Mouse (Mus musculus): ENCODE results near the gene Veph1. TPM values are rescaled to one million over a fixed set of nuclear protein-coding genes. Genes with fewer than 3 reads are reported as not detected.

Gene Veph1
- total and polyA plus RNA-seq, 2 experiments from 2014 or later = 3.6 to 5.8 TPM

DNA sequence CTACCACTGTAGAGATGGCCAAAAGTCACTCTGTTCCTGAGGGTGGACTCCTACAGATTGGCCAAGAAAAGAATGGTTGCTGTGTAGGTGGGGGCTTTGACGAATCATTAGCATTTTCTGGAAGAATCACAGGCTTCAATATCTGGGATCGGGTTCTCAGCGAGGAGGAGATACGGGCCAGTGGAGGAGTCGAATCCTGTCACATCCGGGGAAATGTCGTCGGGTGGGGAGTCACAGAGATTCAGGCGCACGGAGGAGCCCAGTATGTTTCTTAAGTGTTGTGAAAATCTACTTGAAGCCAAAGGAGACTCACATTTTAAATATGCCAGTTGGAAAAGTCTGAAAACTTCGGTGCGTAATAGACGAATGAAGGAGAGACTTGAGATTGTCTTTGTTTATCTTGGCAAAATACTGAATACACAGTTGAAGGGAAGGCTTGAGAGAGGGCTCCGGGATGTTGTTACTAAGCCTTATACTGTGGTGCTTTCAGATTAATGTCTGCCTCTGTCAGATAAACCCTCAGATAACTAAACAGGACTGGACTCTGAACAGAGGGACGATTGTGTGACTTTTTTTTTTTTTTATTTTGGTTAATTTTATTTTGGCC lies 71.6 kb downstream of the Veph1 start:
- Histone ChIP-seq H3K36me3 (ENCODE audit: insufficient read depth) (no peaks in the 10 kb centered on the region), H3K4me1 (ENCODE audit: insufficient read depth) (no peaks in the 10 kb centered on the region), H3K4me3 (ENCODE audit: low read depth, low read length) (no peak overlapping the region), H3K27me3 (ENCODE audit: insufficient read depth, low read length) (no peaks in the 10 kb centered on the region), H3K9ac (no peak overlapping the region), H3K9me3 (ENCODE audit: low read length) (no peaks in the 10 kb centered on the region), H3K27ac (ENCODE audit: low read depth, low read length) (no peak overlapping the region), H3K4me2 (ENCODE audit: low read depth) (no peak overlapping the region)
- DNase-seq (no peak), ATAC-seq (no peak)
- WGBS = 77% methylated on average over 15 of the region's 15 CpGs
- TF ChIP-seq CTCF (IDR thresholded peaks at IDR 0.05; ENCODE audit: low read depth) = no peak

DNA sequence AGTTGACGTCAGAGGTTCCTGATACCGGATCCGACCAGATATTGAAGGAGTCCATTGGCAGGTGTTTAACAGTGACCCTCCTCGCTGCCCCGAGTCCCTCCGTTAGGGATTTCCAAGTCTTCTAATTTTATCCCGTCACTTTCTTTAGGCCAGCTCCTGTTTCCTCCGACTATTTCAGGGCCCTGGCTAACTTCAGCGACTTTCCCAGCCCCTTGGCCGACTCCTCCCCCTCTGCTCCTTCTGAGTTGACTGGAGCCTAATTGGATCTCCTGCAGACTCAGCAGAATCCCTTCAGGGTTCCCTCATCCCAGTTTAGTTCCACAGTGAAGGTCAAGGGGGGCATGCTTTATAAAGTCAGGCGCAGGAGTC lies 75.4 kb downstream of the Veph1 start:
- H3K36me3 ChIP-seq (ENCODE audit: insufficient read depth) = no peaks in the 10 kb centered on the region
- TF ChIP-seq CTCF (IDR thresholded peaks at IDR 0.05; ENCODE audit: low read depth) = no peak
- no peaks in the 10 kb centered on the region for H3K27me3 ChIP-seq (ENCODE audit: insufficient read depth, low read length)
- peak overlapping the region; percentile 65 for H3K9ac ChIP-seq
- no peaks in the 10 kb centered on the region for H3K4me1 ChIP-seq (ENCODE audit: insufficient read depth)
- peak overlapping the region; percentile 58 for H3K4me3 ChIP-seq (ENCODE audit: low read depth, low read length)
- DNase-seq (peak; percentile 32), ATAC-seq (peak; percentile 38)
- no peaks in the 10 kb centered on the region for H3K9me3 ChIP-seq (ENCODE audit: low read length)
- no peak overlapping the region for H3K27ac ChIP-seq (ENCODE audit: low read depth, low read length)
- WGBS = 3% methylated on average over 11 of the region's 11 CpGs
- H3K4me2 ChIP-seq (ENCODE audit: low read depth) = peak overlapping the region; percentile 95

DNA sequence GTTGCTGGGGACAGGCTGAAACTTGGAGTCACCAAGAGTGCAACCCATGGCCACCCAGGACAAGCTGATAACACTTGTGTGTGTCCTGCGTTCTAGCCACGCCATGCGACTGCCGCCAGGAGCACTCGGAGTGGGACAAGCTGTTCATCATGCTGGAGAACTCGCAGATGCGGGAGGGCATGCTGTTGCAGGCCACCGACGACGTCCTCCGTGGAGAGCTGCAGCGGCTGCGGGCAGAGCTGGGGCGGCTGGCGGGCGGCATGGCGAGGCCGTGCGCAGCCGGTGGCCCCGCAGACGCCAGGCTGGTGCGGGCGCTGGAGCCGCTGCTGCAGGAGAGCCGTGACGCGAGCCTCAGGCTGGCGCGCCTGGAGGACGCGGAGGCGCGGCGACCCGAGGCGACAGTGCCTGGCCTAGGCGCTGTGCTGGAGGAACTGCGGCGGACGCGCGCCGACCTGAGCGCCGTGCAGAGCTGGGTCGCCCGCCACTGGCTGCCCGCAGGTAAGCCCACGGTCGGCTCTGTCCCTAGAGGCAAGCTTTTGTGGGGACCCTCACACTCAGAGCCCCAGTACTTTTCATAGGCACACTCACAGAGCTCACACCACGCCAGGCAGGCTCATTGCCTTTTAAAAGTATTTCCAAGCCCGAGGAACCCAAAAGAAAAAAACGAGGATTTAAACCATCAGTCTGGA lies 75.9 kb downstream of the Veph1 start:
- under 1% methylated on average over 54 of the region's 54 CpGs for WGBS
- no peaks in the 10 kb centered on the region for H3K36me3 ChIP-seq (ENCODE audit: insufficient read depth)
- DNase-seq (peak; percentile 59), ATAC-seq (peak; percentile 93)
- peak; percentile 6; the same call in 1 of the 2 replicates for TF ChIP-seq CTCF (IDR thresholded peaks at IDR 0.05; ENCODE audit: low read depth)
- no peaks in the 10 kb centered on the region for H3K9me3 ChIP-seq (ENCODE audit: low read length)
- no peaks in the 10 kb centered on the region for H3K27me3 ChIP-seq (ENCODE audit: insufficient read depth, low read length)
- H3K4me1 ChIP-seq (ENCODE audit: insufficient read depth) = no peaks in the 10 kb centered on the region
- H3K4me3 ChIP-seq (ENCODE audit: low read depth, low read length) = peak overlapping the region; percentile 58
- H3K9ac ChIP-seq = peak overlapping the region; percentile 65
- peak overlapping the region; percentile 95 for H3K4me2 ChIP-seq (ENCODE audit: low read depth)
- peak overlapping the region; percentile 57 for H3K27ac ChIP-seq (ENCODE audit: low read depth, low read length)

DNA sequence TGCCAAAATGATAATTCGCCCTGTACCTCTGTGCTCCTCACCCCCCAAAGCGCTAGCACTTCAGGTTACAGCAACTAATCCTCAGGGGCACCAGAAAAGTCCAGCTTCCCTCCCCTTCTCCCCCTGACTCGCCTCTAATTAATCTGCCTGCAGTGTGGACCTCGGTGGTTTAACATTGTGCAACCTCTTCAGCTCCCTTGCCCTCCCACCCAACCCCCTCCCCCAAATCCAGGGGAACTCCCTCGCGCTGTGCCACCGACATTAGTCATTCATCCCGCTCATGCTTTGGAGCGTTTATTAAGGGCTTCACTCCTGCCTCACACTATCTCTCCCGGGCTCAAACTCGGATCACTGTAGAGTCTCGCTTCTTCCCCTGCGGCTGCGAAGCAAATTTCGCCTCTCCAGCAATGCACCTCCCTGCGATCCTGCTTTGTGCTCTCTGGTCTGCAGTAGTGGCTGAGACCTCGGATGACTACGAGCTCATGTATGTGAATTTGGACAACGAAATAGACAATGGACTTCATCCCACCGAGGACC lies 76.9 kb downstream of the Veph1 start, which contains the start of gene Ptx3:
Ptx3 (plus strand) TSS at position 256 of the 537 bp plus-strand sequence.
- peak; percentile 46 for DNase-seq
- Histone ChIP-seq H3K36me3 (ENCODE audit: insufficient read depth) (no peaks in the 10 kb centered on the region), H3K4me1 (ENCODE audit: insufficient read depth) (no peaks in the 10 kb centered on the region), H3K27me3 (ENCODE audit: insufficient read depth, low read length) (no peaks in the 10 kb centered on the region), H3K9me3 (ENCODE audit: low read length) (no peaks in the 10 kb centered on the region), H3K4me2 (ENCODE audit: low read depth) (peak within 1 kb of the TSS; percentile 95), H3K9ac (peak within 1 kb of the TSS; percentile 65), H3K4me3 (ENCODE audit: low read depth, low read length) (peak within 1 kb of the TSS; percentile 58), H3K27ac (ENCODE audit: low read depth, low read length) (peak within 1 kb of the TSS; percentile 57)
- peak; percentile 23; the same call in 1 of the 2 replicates for ATAC-seq
- TF ChIP-seq CTCF (IDR thresholded peaks at IDR 0.05; ENCODE audit: low read depth) = no peak
- 3% methylated on average over 20 of the region's 20 CpGs for WGBS

DNA sequence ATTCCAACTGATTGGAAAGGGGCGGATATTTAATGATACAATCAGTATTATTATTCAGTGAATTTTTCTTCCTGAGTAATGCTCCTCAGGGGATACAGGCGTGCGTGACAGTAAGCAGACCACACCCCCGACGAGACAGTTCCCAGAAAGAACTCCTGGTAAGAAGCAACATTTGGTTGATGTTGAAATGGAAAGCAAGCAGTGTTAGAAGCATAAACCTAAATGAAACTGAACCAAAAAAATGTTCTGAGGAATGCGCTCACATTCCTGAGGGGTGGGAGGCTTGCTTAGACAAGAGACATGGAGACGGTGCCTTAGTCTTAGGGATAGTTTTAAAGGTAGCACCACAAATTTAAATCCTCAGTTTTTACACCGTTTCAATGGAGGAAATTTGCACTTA lies 80.9 kb downstream of the Veph1 start:
- Histone ChIP-seq H3K27ac (ENCODE audit: low read depth, low read length) (no peak overlapping the region), H3K9ac (no peak overlapping the region), H3K36me3 (ENCODE audit: insufficient read depth) (no peaks in the 10 kb centered on the region), H3K4me2 (ENCODE audit: low read depth) (no peak overlapping the region), H3K4me3 (ENCODE audit: low read depth, low read length) (no peak overlapping the region), H3K4me1 (ENCODE audit: insufficient read depth) (no peaks in the 10 kb centered on the region), H3K9me3 (ENCODE audit: low read length) (no peaks in the 10 kb centered on the region), H3K27me3 (ENCODE audit: insufficient read depth, low read length) (no peaks in the 10 kb centered on the region)
- no peak for DNase-seq
- no peak for TF ChIP-seq CTCF (IDR thresholded peaks at IDR 0.05; ENCODE audit: low read depth)
- ATAC-seq = no peak
- WGBS = 79% methylated on average over 8 of the region's 8 CpGs

DNA sequence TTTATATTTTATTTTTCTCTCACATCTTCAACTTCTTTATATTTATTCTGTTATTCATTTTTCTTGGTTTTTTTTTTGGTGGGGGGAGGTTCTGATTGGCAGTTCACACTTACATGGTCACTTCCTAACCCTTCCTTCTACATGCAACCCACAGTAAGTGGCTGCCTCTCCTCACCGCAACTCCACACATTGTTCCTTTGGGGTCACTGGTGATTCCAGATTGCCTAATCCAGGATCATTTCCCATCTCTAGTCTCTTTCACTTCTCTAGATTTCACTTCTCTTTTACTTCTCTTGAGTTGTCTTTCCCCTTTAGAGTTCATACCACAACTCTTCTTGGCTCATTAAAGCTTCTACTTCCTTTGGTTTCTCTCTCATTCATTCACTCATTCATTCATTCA lies 83.1 kb downstream of the Veph1 start:
- no peaks in the 10 kb centered on the region for H3K9me3 ChIP-seq (ENCODE audit: low read length)
- H3K4me3 ChIP-seq (ENCODE audit: low read depth, low read length) = no peak overlapping the region
- ATAC-seq (no peak), DNase-seq (no peak)
- no peak for TF ChIP-seq CTCF (IDR thresholded peaks at IDR 0.05; ENCODE audit: low read depth)
- H3K27me3 ChIP-seq (ENCODE audit: insufficient read depth, low read length) = no peaks in the 10 kb centered on the region
- H3K9ac ChIP-seq = no peak overlapping the region
- 100% methylated on average over 1 of the region's 1 CpGs for WGBS
- H3K4me2 ChIP-seq (ENCODE audit: low read depth) = no peak overlapping the region
- no peaks in the 10 kb centered on the region for H3K4me1 ChIP-seq (ENCODE audit: insufficient read depth)
- H3K27ac ChIP-seq (ENCODE audit: low read depth, low read length) = no peak overlapping the region
- H3K36me3 ChIP-seq (ENCODE audit: insufficient read depth) = no peaks in the 10 kb centered on the region
